Mouse (Mus musculus) megakaryocyte progenitor cell, adult 5-6 weeks (primary cell): Measurements from ENCODE around the gene Kcne3. TPM values are rescaled to one million over a fixed set of nuclear protein-coding genes. Genes with fewer than 3 reads are reported as not detected.

ENCODE experiments used
- ATAC-seq: replicated peaks from 2 replicates; pipeline ENCODE4 v1.8.0; 2016; ENCODE audit warnings: mild to moderate bottlenecking, moderate TSS enrichment, inconsistent platforms; ENCODE audit not compliant: poor library complexity
- total RNA-seq, 2 experiments: library from RNA; stranded (forward) in 1 of 2; stranded (reverse) in 1 of 2; fragments of 157-497, 149-512 nt in 1 of 2; fragments of 200-1000 nt in 1 of 2; gene quantifications; 2 replicates each; pipeline versions ENCODE4 v1.2.3 to v1.2.4; 2015 to 2017

The Kcne3 gene
- total RNA-seq, 2 experiments from 2014 or later, result 0.77 to 4.2 TPM

GRCm38 (mm10) chr7:100181176-100181575 lies 4.9 kb downstream of the Kcne3 start:
- ATAC-seq, result no peak

GRCm38 (mm10) chr7:100181614-100182013 lies 5.3 kb downstream of the Kcne3 start:
- ATAC-seq, result no peak

GRCm38 (mm10) chr7:100182388-100182787 lies 6.1 kb downstream of the Kcne3 start:
- peak; percentile 52 for ATAC-seq

- peak; percentile 83 for ATAC-seq
Observed at GRCm38 (mm10) chr7:100187601-100188000, 11.3 kb downstream of the Kcne3 start.

GRCm38 (mm10) chr7:100190167-100190566 lies 13.9 kb downstream of the Kcne3 start:
- ATAC-seq, result no peak

GRCm38 (mm10) chr7:100190778-100191177 lies 14.5 kb downstream of the Kcne3 start:
- peak; percentile 94 for ATAC-seq

GRCm38 (mm10) chr7:100201191-100201590 lies 24.9 kb downstream of the Kcne3 start:
- no peak for ATAC-seq

GRCm38 (mm10) chr7:100203616-100204015 lies 27.3 kb downstream of the Kcne3 start:
- ATAC-seq, result no peak

GRCm38 (mm10) chr7:100204871-100205270 lies 28.6 kb downstream of the Kcne3 start:
- no peak for ATAC-seq

GRCm38 (mm10) chr7:100206144-100206543 lies 29.8 kb downstream of the Kcne3 start:
- ATAC-seq, result no peak

GRCm38 (mm10) chr7:100207886-100208285 lies 31.6 kb downstream of the Kcne3 start:
- ATAC-seq, result peak; percentile 58

GRCm38 (mm10) chr7:100214310-100214709 lies 38.0 kb downstream of the Kcne3 start:
- no peak for ATAC-seq

- no peak for ATAC-seq
Observed at GRCm38 (mm10) chr7:100215116-100215732, 38.9 kb downstream of the Kcne3 start.

- peak; percentile 60 for ATAC-seq
Observed at GRCm38 (mm10) chr7:100215976-100216375, 39.7 kb downstream of the Kcne3 start.

- no peak for ATAC-seq
Observed at GRCm38 (mm10) chr7:100216601-100217565, 40.6 kb downstream of the Kcne3 start.

- ATAC-seq, result peak; percentile 92
Observed at GRCm38 (mm10) chr7:100227158-100227875, 51.0 kb downstream of the Kcne3 start, which contains the start of gene Pgm2l1. Gene Pgm2l1, plus strand, starts transcription at chr7:100227394.

- peak; percentile 8 for ATAC-seq
Observed at GRCm38 (mm10) chr7:100227896-100228525, 51.7 kb downstream of the Kcne3 start.

- ATAC-seq, result no peak
Observed at GRCm38 (mm10) chr7:100228957-100229356, 52.7 kb downstream of the Kcne3 start.

GRCm38 (mm10) chr7:100230646-100231045 lies 54.3 kb downstream of the Kcne3 start:
- ATAC-seq, result no peak

GRCm38 (mm10) chr7:100231661-100232060 lies 55.4 kb downstream of the Kcne3 start:
- ATAC-seq, result no peak

- 0 out of 2 replicates have a peak, but pooled peaks have one; percentile 27 for ATAC-seq
Observed at GRCm38 (mm10) chr7:100233681-100234080, 57.4 kb downstream of the Kcne3 start.
